Mouse (Mus musculus): ENCODE data around the gene Copa. TPM values are rescaled to one million over a fixed set of nuclear protein-coding genes. Genes with fewer than 3 reads are reported as not detected.
A peak's percentile ranks its signal among the peaks of the same experiment; 100 is the strongest.

Copa gene
- total RNA-seq, 2 experiments from 2014 or later: 97.9 to 117 TPM

GRCm38 (mm10) chr1:172082899-172083445, 643 bp downstream of the Copa start:
- no peak for DNase-seq

- no peak for DNase-seq
Observed at GRCm38 (mm10) chr1:172093522-172093921, 11.2 kb downstream of the Copa start.

DNA sequence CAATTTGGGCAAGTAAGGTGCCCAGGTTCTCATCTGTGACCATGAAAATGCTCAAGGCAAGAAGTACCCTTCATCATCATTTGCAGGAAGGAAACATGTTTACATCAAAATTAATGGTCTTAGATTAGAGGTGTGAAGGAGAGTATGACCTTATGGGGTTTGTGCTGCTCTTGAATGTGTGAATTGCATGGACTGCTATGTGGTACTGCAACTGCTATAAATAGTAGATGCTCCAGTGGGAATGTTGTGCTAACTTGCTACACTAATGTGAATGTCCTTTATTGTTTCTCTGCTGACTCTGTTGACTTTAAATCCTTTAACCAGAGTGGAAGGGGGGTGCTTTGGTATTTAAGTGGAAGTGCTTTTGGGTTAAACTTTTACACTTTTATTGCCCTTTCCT, 12.0 kb downstream of the Copa start:
- no peak for DNase-seq

DNA sequence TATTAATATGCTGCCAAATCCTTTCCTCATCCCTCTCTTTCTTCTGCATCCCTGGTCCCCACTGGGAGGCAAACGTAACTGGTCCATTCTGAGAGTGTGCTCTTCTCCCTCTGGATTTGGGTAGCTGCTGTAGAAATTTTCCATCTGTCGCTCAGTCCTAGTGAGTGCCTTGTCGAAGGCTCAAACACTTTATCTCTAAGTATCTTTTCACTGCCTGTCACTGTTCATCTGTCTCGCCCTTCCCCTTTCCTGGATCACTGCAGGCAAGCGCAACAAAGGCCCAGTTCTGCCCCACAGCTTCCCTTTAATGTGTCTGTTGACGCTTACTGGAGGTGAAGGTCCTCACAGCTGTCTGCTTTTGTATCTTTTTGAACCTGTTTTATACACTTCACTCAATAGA, 12.9 kb downstream of the Copa start:
- DNase-seq: no peak

- DNase-seq: no peak
Observed at GRCm38 (mm10) chr1:172099325-172100033, 17.1 kb downstream of the Copa start.

- no peak for DNase-seq
Observed at GRCm38 (mm10) chr1:172103619-172104018, 21.3 kb downstream of the Copa start.

- DNase-seq: no peak
Observed at GRCm38 (mm10) chr1:172105101-172105500, 22.8 kb downstream of the Copa start.

DNA sequence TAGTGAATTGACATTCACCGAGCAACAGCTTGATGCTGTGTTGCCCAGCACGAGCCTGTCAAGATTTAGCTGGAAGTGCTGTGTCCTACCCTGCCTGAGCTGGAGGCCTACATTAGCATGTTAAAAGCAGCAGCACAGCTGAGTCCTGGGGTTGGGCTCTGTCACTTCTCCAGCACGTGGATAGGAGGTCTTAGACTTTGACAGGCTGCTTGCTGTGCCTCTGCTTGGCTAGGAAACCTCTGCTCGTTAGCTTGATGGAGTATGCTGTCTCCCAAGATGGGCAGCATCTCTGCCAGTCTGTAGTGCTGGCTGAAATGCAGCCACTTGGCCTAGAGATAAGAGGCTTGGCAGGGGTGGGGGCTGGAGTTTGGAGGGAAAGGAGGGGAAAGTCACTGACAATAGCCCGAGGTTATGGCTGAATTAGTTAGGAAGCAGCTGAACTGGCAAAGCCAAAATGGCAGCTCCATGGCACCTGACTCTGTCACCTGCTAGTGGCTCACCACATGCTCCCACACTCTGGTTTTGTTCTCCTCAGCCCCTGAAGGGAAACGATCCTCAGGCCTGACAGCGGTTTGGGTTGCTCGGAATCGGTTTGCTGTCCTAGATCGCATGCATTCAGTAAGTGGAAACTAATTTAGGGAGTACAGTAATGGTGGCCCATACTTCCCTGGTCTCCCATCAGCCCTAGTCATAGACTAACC, 25.6 kb downstream of the Copa start:
- DNase-seq: no peak

GRCm38 (mm10) chr1:172116948-172117347, 34.6 kb downstream of the Copa start:
- no peak for DNase-seq

DNA sequence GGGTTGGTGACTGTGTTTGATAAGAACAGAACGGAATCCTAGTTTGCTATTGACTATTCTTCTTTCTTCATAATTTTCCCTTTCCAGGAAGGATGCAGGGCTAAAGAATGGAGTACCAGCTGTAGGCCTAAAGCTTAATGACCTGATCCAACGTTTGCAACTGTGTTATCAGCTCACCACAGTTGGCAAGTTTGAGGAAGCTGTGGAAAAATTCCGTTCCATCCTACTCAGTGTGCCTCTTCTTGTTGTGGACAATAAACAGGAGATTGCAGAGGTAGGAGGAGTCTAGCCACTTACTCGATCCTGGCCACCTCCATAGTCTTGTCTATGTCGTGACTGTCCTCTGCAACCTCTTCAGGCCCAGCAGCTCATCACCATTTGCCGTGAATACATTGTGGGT, 36.8 kb downstream of the Copa start:
- no peak for DNase-seq

DNA sequence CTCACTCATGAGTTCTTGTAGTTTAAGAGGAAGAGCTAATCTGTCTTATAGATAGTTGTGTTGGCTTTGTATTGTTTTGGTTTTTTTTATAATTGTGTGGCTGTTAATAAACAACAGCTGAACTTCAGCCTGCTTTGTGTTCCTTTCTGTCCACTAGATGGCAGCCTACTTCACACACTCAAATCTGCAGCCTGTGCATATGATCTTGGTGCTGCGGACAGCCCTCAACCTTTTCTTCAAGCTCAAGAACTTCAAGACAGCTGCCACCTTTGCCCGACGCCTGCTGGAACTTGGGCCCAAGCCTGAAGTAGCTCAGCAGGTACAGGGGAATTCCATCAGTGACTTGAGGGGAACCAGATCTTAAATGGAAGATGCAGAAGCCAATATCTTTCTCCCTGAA, 37.4 kb downstream of the Copa start:
- no peak for DNase-seq

GRCm38 (mm10) chr1:172122671-172123070, 40.3 kb downstream of the Copa start:
- DNase-seq: no peak

DNA sequence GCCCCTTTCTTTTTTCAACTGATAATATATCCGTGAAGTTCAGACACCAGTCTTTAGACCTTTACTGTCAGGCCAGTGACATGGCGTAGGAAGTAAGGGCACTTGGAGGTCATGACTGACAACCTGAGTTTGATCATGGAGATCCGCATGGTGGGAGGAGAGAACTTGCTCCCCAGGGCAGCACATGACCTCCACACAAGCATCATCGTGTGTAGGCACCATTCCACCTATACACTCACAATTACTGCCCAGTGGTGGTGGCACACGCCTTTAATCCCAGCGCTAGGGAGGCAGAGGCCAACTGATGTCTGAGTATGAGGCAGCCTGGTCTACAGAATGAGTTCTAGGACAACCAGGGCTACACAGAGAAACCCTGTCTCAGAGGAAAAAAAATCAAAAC, 42.2 kb downstream of the Copa start:
- DNase-seq: no peak

DNA sequence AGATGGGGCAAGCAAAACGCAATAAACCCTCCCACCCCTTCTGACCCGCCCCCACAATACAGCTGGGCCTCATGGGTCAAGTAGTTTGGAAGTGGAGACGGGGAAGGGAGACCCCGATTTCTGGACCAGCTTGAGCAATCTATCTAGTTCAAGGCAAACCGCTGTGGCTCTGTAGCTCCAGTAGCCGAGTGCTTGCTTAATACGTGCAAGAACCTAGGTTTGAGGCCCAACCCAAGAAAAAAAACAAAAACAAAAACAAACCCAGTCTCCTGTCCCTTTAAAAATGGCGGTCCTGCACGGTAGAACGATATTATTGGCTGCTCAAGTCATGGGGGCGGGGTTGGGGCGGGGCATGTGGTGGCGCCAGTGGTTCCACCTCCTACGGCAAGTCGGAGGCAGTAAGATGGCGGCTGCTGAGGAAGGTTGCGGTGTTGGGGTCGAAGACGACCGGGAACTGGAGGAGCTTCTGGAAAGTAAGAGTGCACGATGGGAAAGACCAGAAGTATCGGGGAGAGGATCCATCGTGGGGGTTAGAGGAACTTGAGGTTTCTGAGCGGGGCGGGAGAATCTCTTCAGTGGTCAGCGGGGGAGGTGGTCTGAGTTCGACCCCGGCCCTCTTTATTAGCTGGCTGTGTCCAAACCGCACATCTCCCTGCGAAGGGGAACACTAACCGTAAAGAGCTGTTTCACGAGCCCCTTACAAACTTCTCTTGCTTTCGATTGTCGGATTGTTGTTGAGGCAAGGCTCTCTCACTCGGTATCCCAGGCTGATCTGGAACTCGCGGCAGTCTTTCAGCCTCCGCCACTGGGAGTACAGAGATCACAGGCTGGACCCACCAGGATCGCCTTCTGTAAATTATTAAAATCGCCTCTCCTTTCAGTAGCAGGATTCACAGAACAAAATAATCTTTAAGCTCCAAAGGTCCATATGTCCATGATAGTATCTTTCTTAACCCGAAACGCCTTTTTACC, 44.3 kb downstream of the Copa start, which contains the start of gene Pex19:
Gene Pex19, plus strand, starts transcription at position 380 of the 972 bp plus-strand sequence.
- DNase-seq: peak; percentile 69

DNA sequence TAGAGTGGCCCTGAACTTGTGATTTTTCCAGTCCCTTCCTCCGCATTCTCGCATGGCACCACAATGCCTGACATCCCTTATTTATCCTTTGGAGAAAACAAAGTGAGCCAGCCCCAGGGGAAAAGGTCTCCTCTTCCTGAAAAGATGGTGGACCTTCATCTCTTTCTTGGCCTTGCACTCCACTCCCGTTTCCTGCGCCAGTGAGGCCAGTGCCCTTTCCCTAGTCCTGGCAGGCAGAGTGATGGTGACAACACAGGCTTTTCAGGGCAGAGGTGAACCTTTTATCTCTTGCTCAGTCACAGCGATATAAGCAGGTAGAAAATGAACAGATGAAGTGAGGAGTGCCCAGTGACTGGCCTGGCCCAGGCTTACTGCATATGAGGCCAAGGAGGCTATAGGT, 45.2 kb downstream of the Copa start:
- no peak for DNase-seq

DNA sequence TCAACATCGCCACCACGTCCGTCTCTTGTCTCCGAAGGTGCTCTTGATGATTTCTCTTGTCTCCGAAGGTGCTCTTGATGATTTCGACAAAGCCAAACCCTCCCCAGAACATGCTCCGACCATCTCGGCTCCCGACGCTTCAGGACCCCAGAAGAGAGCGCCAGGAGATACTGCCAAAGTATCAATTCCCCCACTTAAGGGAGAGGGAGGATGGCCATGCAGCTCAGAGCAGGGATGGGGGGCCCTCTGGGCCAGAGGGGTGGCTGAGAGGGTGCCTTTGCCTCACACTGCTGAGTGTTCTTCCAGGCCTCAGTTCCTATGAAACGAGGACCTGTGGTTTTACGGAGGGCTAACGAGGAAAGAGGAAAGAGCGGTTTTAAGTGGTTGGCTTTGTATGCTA, 46.2 kb downstream of the Copa start:
- DNase-seq: no peak

DNA sequence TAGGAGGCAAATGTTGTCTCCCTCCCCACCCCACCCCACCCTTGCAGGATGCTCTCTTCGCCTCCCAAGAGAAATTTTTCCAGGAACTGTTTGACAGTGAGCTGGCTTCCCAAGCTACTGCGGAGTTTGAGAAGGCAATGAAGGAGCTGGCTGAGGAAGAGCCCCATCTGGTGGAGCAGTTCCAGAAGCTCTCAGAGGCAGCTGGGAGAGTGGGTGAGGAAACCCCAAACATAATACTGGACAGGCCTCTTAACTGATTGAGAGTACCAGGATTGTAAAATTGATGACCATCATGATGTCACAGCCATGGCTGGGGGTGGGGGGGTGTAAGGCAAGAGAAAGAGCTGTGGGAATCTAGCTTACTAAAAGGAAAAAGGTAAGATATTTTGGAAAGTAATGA, 46.8 kb downstream of the Copa start:
- DNase-seq: no peak

- no peak for DNase-seq
Observed at GRCm38 (mm10) chr1:172129780-172130179, 47.5 kb downstream of the Copa start.

DNA sequence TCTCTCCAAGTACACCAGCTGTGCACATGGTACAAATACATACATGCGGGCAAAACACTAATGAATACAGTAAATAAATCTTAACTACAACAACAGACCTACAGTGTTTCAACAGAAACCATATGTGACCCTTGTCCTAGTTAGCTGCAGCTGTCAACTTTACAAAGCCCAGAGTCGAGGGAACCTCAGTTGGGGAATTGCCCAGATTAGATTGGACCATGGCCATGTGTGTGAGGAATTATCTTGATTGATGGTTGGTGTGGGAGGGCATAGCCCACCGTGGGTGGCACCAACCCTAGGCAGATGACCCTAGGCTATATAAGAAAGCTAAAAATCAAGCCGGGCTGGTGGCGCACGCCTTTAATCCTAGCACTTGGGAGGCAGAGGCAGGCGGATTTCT, 50.0 kb downstream of the Copa start:
- DNase-seq: no peak

GRCm38 (mm10) chr1:172133535-172133934, 51.2 kb downstream of the Copa start:
- DNase-seq: peak; percentile 40

- no peak for DNase-seq
Observed at GRCm38 (mm10) chr1:172134072-172134471, 51.7 kb downstream of the Copa start.

GRCm38 (mm10) chr1:172140160-172140559, 57.8 kb downstream of the Copa start:
- DNase-seq: no peak

All from gastrocnemius, postnatal 10 days (tissue).